Mouse (Mus musculus) neural tube, embryonic 12.5 days (tissue): ENCODE measurements around the gene Tgfbi. TPM values are rescaled to one million over a fixed set of nuclear protein-coding genes. Genes with fewer than 3 reads are reported as not detected.

Source experiments
- ATAC-seq: fragments of 200-750 bp; cut with Nextera tagmentation; 2 replicates; pipeline ENCODE4 v1.8.0; 2017; ENCODE audit warnings: low read depth, mild to moderate bottlenecking, moderate TSS enrichment, moderate library complexity; ENCODE audit not compliant: low FRiP score
- H3K27ac ChIP-seq: fragments of 300-500 bp; sonication (generic); 2 replicates; pipeline ENCODE4 v1.5.1; 2016
- H3K27me3 ChIP-seq: fragments of 300-500 bp; sonication (generic); replicated peaks from 2 replicates; pipeline ENCODE4 v1.6.1; 2016; ENCODE audit warnings: mild to moderate bottlenecking
- H3K36me3 ChIP-seq: fragments of 300-500 bp; sonication (generic); 2 replicates; pipeline ENCODE4 v1.6.1; 2016; ENCODE audit warnings: mild to moderate bottlenecking
- H3K4me1 ChIP-seq: fragments of 300-500 bp; sonication (generic); 2 replicates; pipeline ENCODE4 v1.6.1; 2016
- H3K4me2 ChIP-seq: fragments of 300-500 bp; sonication (generic); replicated peaks from 2 replicates; pipeline ENCODE4 v1.6.1; 2016; ENCODE audit warnings: mild to moderate bottlenecking
- H3K4me3 ChIP-seq: fragments of 300-500 bp; sonication (generic); 2 replicates; pipeline ENCODE4 v1.5.1; 2016
- H3K9ac ChIP-seq: fragments of 300-500 bp; sonication (generic); 2 replicates; pipeline ENCODE4 v1.6.1; 2016; ENCODE audit warnings: mild to moderate bottlenecking
- H3K9me3 ChIP-seq: fragments of 300-500 bp; sonication (generic); 2 replicates; pipeline ENCODE4 v1.6.1; 2016; ENCODE audit warnings: mild to moderate bottlenecking
- WGBS: fragments of 180-500 bp; shearing (Covaris S2); methylation state at CpG from one replicate; pipeline ENCODE4 v1.1.7; 2016; 5-methylcytosine and 5-hydroxymethylcytosine counted together
- polyA plus RNA-seq: library from polyadenylated mRNA; unstranded; fragments of >200 nt; fragmentation: Nextera tagmentation; extraction: Ambion mirVana; gene quantifications from 2 replicates; pipeline ENCODE4 v1.2.1, GENCODE M21; 2016

Tgfbi gene
- polyA plus RNA-seq, 1 experiment from 2014 or later = 39.9 TPM

- no peaks in the 10 kb centered on the region for H3K36me3 ChIP-seq
- 70% methylated on average over 10 of the region's 10 CpGs for WGBS
- no peak overlapping the region for H3K4me3 ChIP-seq
- no peaks in the 10 kb centered on the region for H3K27me3 ChIP-seq
- no peak for ATAC-seq
- no peak overlapping the region for H3K4me2 ChIP-seq
- H3K9ac ChIP-seq = no peak overlapping the region
- 0 out of 2 replicates have a peak, but pooled peaks cover 3% of the 10 kb centered on the region for H3K4me1 ChIP-seq
- no peaks in the 10 kb centered on the region for H3K9me3 ChIP-seq
- no peak overlapping the region for H3K27ac ChIP-seq
Observed at GRCm38 (mm10) chr13:56678826-56679504, 69.6 kb downstream of the Tgfbi start.

GRCm38 (mm10) chr13:56681924-56682323 lies 72.6 kb downstream of the Tgfbi start:
- 78% methylated on average over 4 of the region's 4 CpGs for WGBS
- no peaks in the 10 kb centered on the region for H3K9me3 ChIP-seq
- H3K27me3 ChIP-seq = no peaks in the 10 kb centered on the region
- no peak for ATAC-seq
- H3K4me1 ChIP-seq = 0 out of 2 replicates have a peak, but pooled peaks cover 3% of the 10 kb centered on the region
- H3K4me2 ChIP-seq = no peak overlapping the region
- H3K27ac ChIP-seq = no peak overlapping the region
- no peak overlapping the region for H3K9ac ChIP-seq
- no peak overlapping the region for H3K4me3 ChIP-seq
- H3K36me3 ChIP-seq = no peaks in the 10 kb centered on the region

GRCm38 (mm10) chr13:56682326-56682725 lies 73.0 kb downstream of the Tgfbi start:
- Histone ChIP-seq H3K4me1 (0 out of 2 replicates have a peak, but pooled peaks cover 3% of the 10 kb centered on the region), H3K9me3 (no peaks in the 10 kb centered on the region), H3K4me3 (no peak overlapping the region), H3K27me3 (no peaks in the 10 kb centered on the region), H3K27ac (no peak overlapping the region), H3K36me3 (no peaks in the 10 kb centered on the region), H3K4me2 (no peak overlapping the region), H3K9ac (no peak overlapping the region)
- 91% methylated on average over 17 of the region's 17 CpGs for WGBS
- ATAC-seq = no peak

- no peak overlapping the region for H3K27ac ChIP-seq
Observed at GRCm38 (mm10) chr13:56683306-56683705, 74.0 kb downstream of the Tgfbi start.

More at GRCm38 (mm10) chr13:56683306-56683705, 74.0 kb downstream of the Tgfbi start:
- H3K4me2 ChIP-seq = no peak overlapping the region
- no peak overlapping the region for H3K4me3 ChIP-seq
- no peaks in the 10 kb centered on the region for H3K27me3 ChIP-seq
- no peaks in the 10 kb centered on the region for H3K4me1 ChIP-seq
- no peaks in the 10 kb centered on the region for H3K9me3 ChIP-seq
- H3K36me3 ChIP-seq = no peaks in the 10 kb centered on the region
- 82% methylated on average over 7 of the region's 7 CpGs for WGBS
- no peak for ATAC-seq
- no peak overlapping the region for H3K9ac ChIP-seq

Other genes with a start within 250 kb of the Tgfbi start
- gene Gm3045, start 182.9 kb upstream of the Tgfbi start, polyA plus RNA-seq = not detected in 2 replicates
- not detected in 2 replicates for gene Slc25a48, start 171.2 kb upstream of the Tgfbi start, polyA plus RNA-seq
- not detected in 2 replicates for gene Il9, start 127.3 kb upstream of the Tgfbi start, polyA plus RNA-seq
- gene Fbxl21, start 87.1 kb upstream of the Tgfbi start, polyA plus RNA-seq = 3.6 and 4.1 TPM in 2 replicates
- not detected in 2 replicates for gene Lect2, start 61.0 kb upstream of the Tgfbi start, polyA plus RNA-seq
- gene Smad5, start 93.5 kb downstream of the Tgfbi start, polyA plus RNA-seq = 37.0 and 37.2 TPM in 2 replicates
- gene Gm45623, start 144.3 kb downstream of the Tgfbi start, polyA plus RNA-seq = 0.13 and 0.14 TPM in 2 replicates